Mouse (Mus musculus) liver, adult 10 weeks (tissue): ENCODE measurements around the gene Chmp2a. TPM values are rescaled to one million over a fixed set of nuclear protein-coding genes. Genes with fewer than 3 reads are reported as not detected.

Experiments
- polyA plus RNA-seq: library from polyadenylated mRNA; stranded (reverse); fragments of 350-450 nt; fragmentation: Illumina TruSeq; extraction: RNeasy Lipid Tissue Mini Kit (QIAGEN cat#74804); gene quantifications from one replicate; pipeline ENCODE4 v1.2.3, GENCODE M21; 2014; ENCODE audit warnings: low read depth, low replicate concordance

Gene Chmp2a
- 78.1 TPM for polyA plus RNA-seq

DNA sequence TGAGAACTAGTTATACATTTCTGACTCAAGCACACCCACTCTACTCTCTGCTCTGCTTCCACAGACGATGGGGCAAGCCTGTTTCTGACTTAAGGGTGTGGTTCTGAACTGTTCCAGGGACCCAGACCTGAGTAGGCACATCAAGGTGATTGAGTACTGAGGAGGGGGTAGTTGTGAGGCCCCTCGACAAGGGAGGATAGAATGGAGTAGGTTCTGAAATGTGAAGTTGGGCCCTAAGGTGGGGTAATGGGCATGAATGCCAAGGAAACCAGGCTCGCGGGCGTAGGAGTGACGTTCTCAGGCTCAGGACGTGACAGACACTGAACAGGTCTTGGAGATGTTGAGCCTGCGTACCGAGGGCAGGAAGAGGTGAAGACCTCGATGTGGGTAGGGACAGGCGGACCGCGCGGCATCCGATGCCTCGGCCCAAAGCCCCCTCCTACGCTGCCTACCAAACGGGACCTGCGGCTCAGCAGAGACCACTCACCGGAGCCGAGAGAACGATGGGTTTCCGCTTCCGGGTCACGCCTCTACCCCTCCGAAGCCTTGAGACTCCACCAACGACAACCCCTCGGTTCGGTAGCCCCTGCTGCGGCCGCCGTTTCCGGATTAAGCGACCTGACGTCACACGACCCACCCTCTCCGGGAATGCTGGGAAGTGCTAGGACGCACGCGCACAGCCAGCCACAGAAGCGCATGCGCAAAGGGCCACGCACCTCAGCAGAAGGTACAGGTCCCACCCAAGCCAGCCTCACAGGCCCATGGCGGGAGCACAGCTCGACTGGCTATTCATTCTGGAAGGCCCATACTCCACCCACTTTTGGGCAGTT, at the start of gene Chmp2a:
Gene Chmp2a (minus strand): TSS at position 660 of the 830 bp plus-strand sequence.

DNA sequence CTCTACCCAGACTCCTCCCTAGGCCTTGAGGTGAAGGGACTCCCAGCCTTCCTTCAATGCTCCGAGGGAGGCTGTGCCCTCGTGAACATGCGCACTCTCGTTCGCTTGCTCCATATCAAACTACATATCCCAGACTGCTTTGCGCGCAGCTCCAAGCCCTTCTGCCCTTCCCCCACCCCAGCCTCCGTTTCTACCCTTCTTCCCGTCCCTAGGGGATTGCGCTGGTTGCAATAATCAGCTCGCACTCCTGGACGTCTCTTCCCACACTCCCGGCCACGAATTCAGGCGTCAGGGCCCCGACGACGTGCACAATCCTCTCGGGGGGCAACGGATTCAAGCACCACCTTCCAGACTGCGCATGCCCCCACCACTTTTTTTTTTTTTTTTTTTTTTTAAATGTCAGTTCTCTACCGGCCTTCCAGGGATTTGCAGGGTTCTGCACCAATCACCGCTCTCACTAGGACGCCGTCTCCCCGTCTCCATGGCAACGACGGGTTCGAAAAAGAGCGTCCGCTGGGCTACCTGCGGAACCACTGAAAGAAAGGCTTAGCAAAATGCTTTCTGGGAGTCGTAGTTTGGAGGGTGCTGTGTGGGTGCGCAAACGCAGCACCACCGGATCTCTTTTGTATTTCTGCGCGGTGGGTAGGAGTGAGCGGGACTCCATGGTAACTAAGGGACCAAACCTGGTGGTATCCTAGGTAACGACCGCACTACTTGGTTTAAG, 19.8 kb upstream of the Chmp2a start, which contains the start of gene Mzf1:
Gene Mzf1 (minus strand): TSS at position 478 of the 724 bp plus-strand sequence.

DNA sequence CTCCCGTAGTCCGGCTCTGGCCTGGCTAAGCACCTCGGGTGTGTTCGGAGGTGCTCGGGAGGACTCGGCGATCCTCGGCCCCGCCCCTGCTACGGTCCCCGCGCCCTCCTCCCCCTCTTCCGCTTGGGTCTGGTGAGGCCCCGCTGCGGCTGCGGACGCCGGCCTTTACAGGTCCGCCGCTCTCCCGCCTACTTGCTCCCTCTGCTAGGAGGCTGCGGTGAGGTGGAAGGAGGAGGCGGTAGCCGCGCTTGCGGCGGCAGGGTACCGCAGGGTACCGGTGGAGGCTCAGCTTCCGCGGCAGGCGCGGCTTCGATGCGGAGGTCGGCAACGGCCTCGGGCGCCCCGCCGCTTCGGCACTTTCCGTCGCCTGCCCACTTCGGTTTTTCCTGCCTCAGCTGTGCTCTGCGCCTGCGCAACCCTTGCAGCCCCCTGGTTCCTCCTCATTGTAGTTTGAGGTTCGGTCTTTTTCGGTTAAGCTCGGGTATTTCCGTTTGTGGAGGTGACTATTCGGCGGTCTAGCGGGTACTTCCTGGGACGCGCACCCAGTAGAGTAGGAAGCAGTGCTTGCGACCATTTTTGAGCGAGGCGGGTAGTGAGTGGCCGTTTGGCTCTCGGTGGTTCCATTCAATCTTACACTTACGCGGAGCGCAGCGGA, 3.4 kb upstream of the Chmp2a start, which contains the start of gene Ube2m:
Gene Ube2m (minus strand): TSS at position 375 of the 655 bp plus-strand sequence.

DNA sequence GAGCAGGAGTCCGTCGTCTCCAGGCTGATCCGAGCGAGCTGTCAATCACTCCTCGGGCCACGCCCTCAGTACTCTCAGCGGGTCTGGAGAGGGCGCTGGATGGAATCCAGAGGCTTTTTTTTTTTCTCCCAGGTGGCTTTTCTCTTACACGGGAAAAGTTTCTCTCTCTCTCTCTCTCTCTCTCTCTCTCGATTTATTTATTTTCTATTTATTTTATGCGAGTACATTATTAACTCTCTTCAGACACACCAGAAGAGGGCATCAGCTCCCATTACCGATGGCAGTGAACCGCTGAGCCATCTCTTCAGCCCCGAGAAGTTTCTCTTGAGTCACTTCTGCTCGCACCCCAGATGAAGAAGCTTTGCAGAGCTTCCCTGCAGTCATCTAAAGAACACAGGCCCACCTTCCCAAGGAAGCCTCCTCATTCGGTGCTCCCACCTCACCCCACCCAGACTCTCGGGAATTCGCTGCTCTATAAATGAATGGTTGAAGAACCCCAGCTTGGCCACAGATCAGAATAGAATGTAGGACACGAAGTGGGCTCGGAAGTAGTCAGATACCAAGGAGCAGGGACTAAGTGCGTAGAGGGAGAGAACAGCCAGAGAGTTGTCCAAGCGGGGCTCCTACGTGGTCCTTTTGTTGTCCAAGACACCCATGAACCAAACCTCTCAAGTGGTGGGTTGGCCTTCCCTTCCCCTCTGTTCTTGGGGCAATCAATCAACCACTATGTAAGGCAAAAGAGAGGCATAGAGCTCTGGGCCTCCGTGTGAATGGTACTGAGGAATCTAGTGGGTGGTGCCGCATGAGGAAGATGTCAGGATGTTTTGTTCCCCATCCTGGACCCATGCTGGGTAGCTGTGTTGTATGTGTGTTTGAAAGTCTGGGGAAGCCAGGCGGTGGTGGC, 24.4 kb downstream of the Chmp2a start, which contains the start of gene Zbtb45:
Gene Zbtb45 (minus strand): TSS at position 30 of the 904 bp plus-strand sequence.

GRCm38 (mm10) chr7:12998851-12999250, 35.8 kb downstream of the Chmp2a start, which contains the start of gene Trim28:
Trim28 (plus strand) TSS chr7:12999114.

DNA sequence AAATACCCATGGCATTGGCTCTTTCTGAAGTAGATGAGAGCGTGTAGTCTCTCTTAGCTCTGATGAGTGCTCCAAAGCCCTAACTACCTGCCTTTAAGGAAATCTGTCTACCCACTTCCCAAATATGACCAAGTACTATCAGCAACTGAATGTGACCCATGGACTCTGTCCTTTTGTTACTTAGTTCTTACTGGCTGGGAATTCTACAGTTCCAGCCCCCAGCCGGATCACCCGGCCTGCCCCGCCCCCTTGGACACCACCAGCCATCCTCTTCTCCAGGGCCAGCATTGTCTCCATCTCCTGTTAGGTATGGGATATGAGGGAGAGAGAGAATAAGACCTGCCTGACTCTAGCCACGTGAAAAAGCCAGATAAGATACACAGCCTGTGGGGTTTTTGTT, 36.6 kb downstream of the Chmp2a start, which contains the start of gene Slc27a5:
Gene Slc27a5 (minus strand): TSS at position 140 of the 400 bp plus-strand sequence.

Other genes starting within 250 kb of the Chmp2a start
- 0.45 TPM for gene Zscan18, start 231.2 kb downstream of the Chmp2a start, polyA plus RNA-seq
- gene Zfp329, start 215.9 kb downstream of the Chmp2a start, polyA plus RNA-seq, result 7.7 TPM
- 24.1 TPM for gene Zfp110, start 200.0 kb downstream of the Chmp2a start, polyA plus RNA-seq
- 2.3 TPM for gene Zfp128, start 153.6 kb downstream of the Chmp2a start, polyA plus RNA-seq
- 2.5 TPM for gene Zscan22, start 137.0 kb downstream of the Chmp2a start, polyA plus RNA-seq
- gene Rps5, start 112.5 kb downstream of the Chmp2a start, polyA plus RNA-seq, result 23.2 TPM
- gene Rnf225, start 107.4 kb downstream of the Chmp2a start, polyA plus RNA-seq, result not detected
- gene Zfp324, start 69.0 kb downstream of the Chmp2a start, polyA plus RNA-seq, result 1.6 TPM
- 1.9 TPM for gene Zfp446, start 57.0 kb downstream of the Chmp2a start, polyA plus RNA-seq
- gene Slc27a5, start 36.6 kb downstream of the Chmp2a start, polyA plus RNA-seq, result 181 TPM
- gene Trim28, start 35.7 kb downstream of the Chmp2a start, polyA plus RNA-seq, result 18.0 TPM
- 0.24 TPM for gene Zbtb45, start 24.8 kb downstream of the Chmp2a start, polyA plus RNA-seq
- 30.5 TPM for gene Ube2m, start 3.5 kb upstream of the Chmp2a start, polyA plus RNA-seq
- gene Mzf1, start 20.0 kb upstream of the Chmp2a start, polyA plus RNA-seq, result 0.11 TPM
- gene Vmn1r85, start 60.4 kb upstream of the Chmp2a start, polyA plus RNA-seq, result not detected
- not detected for gene Vmn1r86, start 85.1 kb upstream of the Chmp2a start, polyA plus RNA-seq
- not detected for gene Vmn1r87, start 105.3 kb upstream of the Chmp2a start, polyA plus RNA-seq
- gene Vmn1r88, start 124.8 kb upstream of the Chmp2a start, polyA plus RNA-seq, result 0.05 TPM
- not detected for gene Vmn1r89, start 178.2 kb upstream of the Chmp2a start, polyA plus RNA-seq
- gene Lig1, start 242.5 kb upstream of the Chmp2a start, polyA plus RNA-seq, result 1.0 TPM
- 2.5 TPM for gene Zswim9, start 243.9 kb upstream of the Chmp2a start, polyA plus RNA-seq